Mouse (Mus musculus) CH12.LX (cell line): ENCODE data around the gene Senp7. TPM values are rescaled to one million over a fixed set of nuclear protein-coding genes. Genes with fewer than 3 reads are reported as not detected.
A peak's percentile ranks its signal among the peaks of the same experiment; 100 is the strongest.

Experiments
- DNase-seq: peaks from one replicate; pipeline ENCODE4 v3.0.0-alpha.2; 2013; ENCODE audit errors: extremely low read depth
- H3K27ac ChIP-seq: 2 replicates; pipeline ENCODE4 v1.5.1; 2012; ENCODE audit warnings: low read depth, mild to moderate bottlenecking, control low read depth, moderate library complexity; ENCODE audit not compliant: insufficient read depth
- H3K27me3 ChIP-seq: replicated peaks from 2 replicates; pipeline ENCODE3; 2012; ENCODE audit warnings: inconsistent platforms
- H3K36me3 ChIP-seq, 2 experiments: replicated peaks in 1 of 2; 2 replicates each; pipeline versions ENCODE3 to v1.6.1; 2012; ENCODE audit warnings: inconsistent platforms in 1 of 2, low read length in 1 of 2, mild to moderate bottlenecking in 1 of 2, mixed read lengths in 1 of 2, moderate library complexity in 1 of 2; ENCODE audit not compliant: control insufficient read depth in 1 of 2, insufficient read depth in 1 of 2
- H3K4me1 ChIP-seq, 2 experiments: 2 replicates each; pipeline ENCODE4 v1.6.1; 2012; ENCODE audit warnings: inconsistent platforms in 1 of 2, moderate library complexity in 1 of 2; ENCODE audit not compliant: insufficient read depth in 2 of 2, control insufficient read depth in 1 of 2
- H3K4me2 ChIP-seq: 2 replicates; pipeline ENCODE4 v1.6.1; 2012; ENCODE audit warnings: low read depth, mild to moderate bottlenecking, control low read depth; ENCODE audit not compliant: poor library complexity, insufficient read depth, severe bottlenecking
- H3K4me3 ChIP-seq, 3 experiments: fragments of 150-350 bp in 1 of 3; sonication (generic) in 1 of 3; replicated peaks in 1 of 3; 2 replicates each; pipeline versions ENCODE3 to v1.5.1; 2011 to 2012; ENCODE audit warnings: low read depth in 2 of 3, low read length in 2 of 3, mild to moderate bottlenecking in 2 of 3, moderate library complexity in 2 of 3, control low read depth in 1 of 3, improper control_type of control experiment in 1 of 3, inconsistent platforms in 1 of 3, mixed read lengths in 1 of 3; ENCODE audit not compliant: poor library complexity in 1 of 3
- H3K79me2 ChIP-seq: replicated peaks from 2 replicates; pipeline ENCODE4 v1.6.1; 2012; ENCODE audit warnings: mild to moderate bottlenecking, moderate library complexity; ENCODE audit not compliant: control insufficient read depth, poor library complexity, insufficient read depth, severe bottlenecking; ENCODE audit errors: extremely low read depth
- H3K9ac ChIP-seq: 2 replicates; pipeline ENCODE4 v1.6.1; 2012; ENCODE audit warnings: low read depth, mild to moderate bottlenecking, control low read depth, moderate library complexity; ENCODE audit not compliant: insufficient read depth
- H3K9me3 ChIP-seq: replicated peaks from 2 replicates; pipeline ENCODE3; 2012; ENCODE audit warnings: low read length, inconsistent platforms, mixed read lengths
- CHD1 ChIP-seq: IDR thresholded peaks from 2 replicates; pipeline ENCODE4 v1.6.1; 2012; ENCODE audit warnings: low read depth, low read length, improper control_type of control experiment, inconsistent platforms
- CTCF ChIP-seq, 2 experiments: IDR thresholded peaks in 1 of 2; conservative IDR thresholded peaks in 1 of 2; 2 replicates each; pipeline ENCODE4 v1.5.1; 2011 to 2012; ENCODE audit warnings: low read depth in 2 of 2, low read length in 2 of 2, improper control_type of control experiment in 1 of 2, inconsistent platforms in 1 of 2, mild to moderate bottlenecking in 1 of 2, moderate library complexity in 1 of 2
- ELF1 ChIP-seq: IDR thresholded peaks from 2 replicates; pipeline ENCODE4 v1.6.1; 2014; ENCODE audit warnings: low read depth, mild to moderate bottlenecking, inconsistent platforms, low read length, improper control_type of control experiment
- EP300 ChIP-seq: IDR thresholded peaks from 2 replicates; pipeline ENCODE4 v1.6.1; 2011; ENCODE audit warnings: low read length, improper control_type of control experiment
- HCFC1 ChIP-seq: IDR thresholded peaks from 2 replicates; pipeline ENCODE4 v1.6.1; 2012; ENCODE audit warnings: low read depth, mild to moderate bottlenecking, inconsistent platforms, low read length, improper control_type of control experiment
- IRF4 ChIP-seq: IDR thresholded peaks from 2 replicates; pipeline ENCODE4 v1.6.1; 2014; ENCODE audit warnings: low read depth, mild to moderate bottlenecking, inconsistent platforms, low read length, improper control_type of control experiment
- JUND ChIP-seq: conservative IDR thresholded peaks from 2 replicates; pipeline ENCODE4 v1.6.1; 2011; ENCODE audit warnings: low read depth, low read length, improper control_type of control experiment
- MAX ChIP-seq: IDR thresholded peaks from 2 replicates; pipeline ENCODE4 v1.6.1; 2011; ENCODE audit warnings: low read length, improper control_type of control experiment
- POLR2A ChIP-seq: IDR thresholded peaks from 2 replicates; pipeline ENCODE4 v1.6.1; 2011; ENCODE audit warnings: low read depth, mild to moderate bottlenecking, improper control_type of control experiment, low read length
- POLR2AphosphoS2 ChIP-seq: IDR thresholded peaks from 2 replicates; pipeline ENCODE4 v1.6.1; 2011; ENCODE audit warnings: low read depth, low read length, improper control_type of control experiment
- RAD21 ChIP-seq: IDR thresholded peaks from 2 replicates; pipeline ENCODE4 v1.6.1; 2011; ENCODE audit warnings: low read depth, mild to moderate bottlenecking, low read length, improper control_type of control experiment, moderate library complexity
- SMC3 ChIP-seq: IDR thresholded peaks from 2 replicates; pipeline ENCODE4 v1.6.1; 2011; ENCODE audit warnings: low read depth, low read length, improper control_type of control experiment
- UBTF ChIP-seq: IDR thresholded peaks from 2 replicates; pipeline ENCODE4 v1.6.1; 2012; ENCODE audit warnings: low read depth, mild to moderate bottlenecking, inconsistent platforms, low read length, improper control_type of control experiment, moderate library complexity
- ZC3H11A ChIP-seq: IDR thresholded peaks from 2 replicates; pipeline ENCODE4 v1.6.1; 2012; ENCODE audit warnings: low read depth, mild to moderate bottlenecking, inconsistent platforms, low read length, improper control_type of control experiment
- ZNF384 ChIP-seq: IDR thresholded peaks from 2 replicates; pipeline ENCODE4 v1.6.1; 2012; ENCODE audit warnings: low read depth, low read length, improper control_type of control experiment, inconsistent platforms
- dilution Hi-C: fragments of 300-500 bp; cut with MboI; formaldehyde crosslinking; loops from 2 replicates; pipeline ENCODE4 v1.14.3; 2020; ENCODE audit warnings: low sequenced_read_pairs; ENCODE audit not compliant: extremely low pct_unique_long_range_greater_than_20kb, extremely low pct_ligation_motif_present
- in situ Hi-C: fragments of 300-500 bp; cut with MboI; formaldehyde crosslinking; loops from 3 replicates; pipeline ENCODE4 v1.14.3; 2019; ENCODE audit warnings: low sequenced_read_pairs, low pct_ligation_motif_present, low pct_unique_long_range_greater_than_20kb, mixed read lengths
- polyA plus RNA-seq: library from polyadenylated mRNA; unstranded; fragments of >175 nt; gene quantifications from 2 replicates; pipeline ENCODE4 v1.2.1, GENCODE M21; 2012; ENCODE audit warnings: low read depth; ENCODE audit not compliant: insufficient read length
- total RNA-seq, 2 experiments: library from RNA; depleted of rRNA; stranded (reverse); fragments of 300-350 nt in 1 of 2; fragments of >200 nt in 1 of 2; gene quantifications; 2 replicates each; pipeline ENCODE4 v1.2.3; 2012 to 2014

Gene Senp7
- total and polyA plus RNA-seq, 3 experiments: 12.3 to 26.4 (median 15.5) TPM

- peaks cover 0 to 8% of the 10 kb centered on the region in 2 experiments for H3K36me3 ChIP-seq
- DNase-seq: no peak
- TF ChIP-seq POLR2AphosphoS2 (no peak), ELF1 (no peak), ZC3H11A (no peak), CHD1 (no peak), SMC3 (no peak), IRF4 (no peak), MAX (no peak), EP300 (no peak)
- no peak overlapping the region for H3K4me2 ChIP-seq
- in situ Hi-C loops (no loop called here), dilution Hi-C loops (no loop called here)
- no peak overlapping the region for H3K9ac ChIP-seq
- no peaks in the 10 kb centered on the region for H3K4me1 ChIP-seq
- no peak overlapping the region for H3K4me3 ChIP-seq
- no peaks in the 10 kb centered on the region for H3K9me3 ChIP-seq
- H3K27ac ChIP-seq: no peak overlapping the region
- no peaks in the 10 kb centered on the region for H3K27me3 ChIP-seq
- no peaks in the 10 kb centered on the region for H3K79me2 ChIP-seq
Observed at GRCm38 (mm10) chr16:56144876-56145555, 96.9 kb downstream of the Senp7 start.

DNA sequence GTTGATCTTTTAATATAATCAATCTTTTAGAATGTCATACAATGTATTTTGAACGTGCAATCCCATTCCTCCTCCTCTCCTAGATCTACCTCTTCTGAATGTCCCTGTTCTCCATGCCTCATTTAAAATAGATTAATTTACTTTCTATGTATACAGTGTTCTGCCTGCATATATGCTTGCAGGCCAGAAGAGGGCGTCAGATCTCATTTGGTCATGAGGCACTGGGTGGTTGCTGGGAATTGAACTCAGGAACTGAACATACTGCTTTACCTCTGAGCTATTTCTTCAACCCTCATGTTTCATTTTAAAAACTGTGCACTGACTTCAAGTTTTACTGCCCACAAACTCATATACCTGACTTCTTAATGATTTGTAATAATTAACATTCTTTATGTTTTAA is 99.5 kb downstream of the Senp7 start:
- dilution Hi-C loops: no loop called here
- H3K79me2 ChIP-seq: no peaks in the 10 kb centered on the region
- DNase-seq: peak; percentile 27
- H3K27me3 ChIP-seq: no peaks in the 10 kb centered on the region
- H3K4me1 ChIP-seq: no peaks in the 10 kb centered on the region
- no peak overlapping the region for H3K27ac ChIP-seq
- H3K4me3 ChIP-seq: no peak overlapping the region
- H3K9me3 ChIP-seq: no peaks in the 10 kb centered on the region
- H3K9ac ChIP-seq: no peak overlapping the region
- no peak for TF ChIP-seq ELF1
- no peak for TF ChIP-seq ZNF384
- no peak for TF ChIP-seq UBTF
- no peak for TF ChIP-seq HCFC1
- TF ChIP-seq SMC3: peak; percentile 26; the same call in 1 of the 2 replicates
- TF ChIP-seq RAD21: peak; percentile 14
- TF ChIP-seq CTCF (conservative IDR thresholded peaks at IDR 0.05 in 1 of 2, IDR thresholded peaks at IDR 0.05 in 1 of 2; ENCODE audit: low read depth in 2 of 2, low read length in 2 of 2): peak; percentile 19 to 52; a peak in 3 of 4 replicates
- H3K4me2 ChIP-seq: no peak overlapping the region
- peaks cover 0 to 6% of the 10 kb centered on the region in 2 experiments for H3K36me3 ChIP-seq
- in situ Hi-C loops: no loop called here

- Histone ChIP-seq H3K4me2 (no peak overlapping the region), H3K27me3 (no peaks in the 10 kb centered on the region), H3K79me2 (no peaks in the 10 kb centered on the region), H3K36me3 (peaks cover 4 to 12% of the 10 kb centered on the region in 2 experiments), H3K27ac (no peak overlapping the region), H3K4me1 (no peaks in the 10 kb centered on the region), H3K9ac (no peak overlapping the region), H3K4me3 (no peak overlapping the region), H3K9me3 (no peaks in the 10 kb centered on the region)
- in situ Hi-C loops: no loop called here
- no peak for DNase-seq
- TF ChIP-seq POLR2A (no peak), JUND (no peak)
- dilution Hi-C loops: no loop called here
Observed at GRCm38 (mm10) chr16:56163466-56163865, 115.3 kb downstream of the Senp7 start.
